Mouse (Mus musculus): ENCODE results near the gene Cdx2.

Cdx2 gene

DNA sequence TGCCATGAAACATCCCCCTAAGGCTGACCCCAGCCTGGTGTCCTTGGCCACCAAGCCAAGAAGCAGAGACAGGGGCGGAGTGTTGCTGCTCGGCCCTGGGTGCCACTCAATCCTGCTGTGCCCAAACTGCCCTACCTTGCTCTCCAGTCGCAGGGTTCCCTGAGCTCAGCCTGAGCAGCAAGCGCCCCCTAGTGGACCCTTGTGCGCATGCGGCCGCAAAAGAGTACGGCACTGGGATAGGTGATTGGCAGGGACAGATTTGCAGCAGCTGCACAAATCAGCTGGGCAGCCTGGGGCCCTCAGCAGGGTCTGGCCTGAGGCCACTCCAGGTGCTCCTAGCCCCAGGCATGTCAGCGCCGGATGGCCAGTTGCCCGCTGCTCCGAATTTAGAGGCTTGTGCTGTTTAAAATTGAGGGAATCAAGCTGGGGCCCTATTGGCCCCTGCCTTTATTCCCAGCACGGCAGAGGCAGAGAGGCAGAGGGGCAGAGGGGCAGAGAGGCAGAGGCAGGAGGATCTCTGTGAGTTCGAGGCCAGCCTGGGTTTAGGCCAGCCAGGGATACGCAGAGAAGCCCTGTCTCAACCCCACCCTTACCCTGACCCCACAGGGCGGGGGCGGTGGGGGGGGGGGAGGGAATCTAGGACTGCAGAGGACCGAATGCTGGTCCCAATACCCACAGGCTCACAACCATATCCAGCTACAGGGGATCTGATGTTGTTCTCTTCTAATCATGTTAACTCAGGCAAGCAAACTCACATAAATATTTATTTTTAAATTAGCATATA lies 13.8 kb downstream of the Cdx2 start:
- DNase-seq (ENCODE audit: inconsistent ontology term): peak; percentile 71

DNA sequence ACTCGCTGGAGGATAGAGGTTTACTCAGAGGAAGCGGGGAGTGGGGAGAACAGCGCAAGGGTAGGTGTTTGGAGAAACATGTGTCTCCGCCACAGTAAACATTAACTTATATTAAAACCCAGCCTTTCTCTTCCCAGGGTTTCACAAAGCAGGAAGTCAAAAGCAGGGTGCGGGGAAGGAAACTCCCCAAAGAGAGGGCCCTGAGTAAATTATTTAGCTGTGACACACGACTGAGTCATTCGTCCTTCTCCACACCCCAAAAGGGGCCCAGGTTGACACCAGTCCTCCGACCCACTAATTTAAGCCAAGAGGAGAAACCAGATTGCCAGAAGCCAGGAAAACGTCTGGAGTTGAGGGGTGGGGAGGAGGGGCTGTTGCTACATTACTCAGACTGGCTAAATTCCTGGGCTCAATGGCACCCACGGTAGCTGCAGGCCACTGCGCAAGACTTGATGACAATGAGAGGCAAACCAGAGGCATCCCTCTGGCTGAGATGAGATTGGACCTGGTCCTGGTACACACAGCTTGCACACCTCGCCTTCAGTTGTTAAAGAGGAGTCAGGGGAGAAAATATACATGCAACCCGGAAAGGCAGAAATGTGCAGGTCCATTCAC lies 14.5 kb downstream of the Cdx2 start:
- DNase-seq (ENCODE audit: inconsistent ontology term): no peak

DNA sequence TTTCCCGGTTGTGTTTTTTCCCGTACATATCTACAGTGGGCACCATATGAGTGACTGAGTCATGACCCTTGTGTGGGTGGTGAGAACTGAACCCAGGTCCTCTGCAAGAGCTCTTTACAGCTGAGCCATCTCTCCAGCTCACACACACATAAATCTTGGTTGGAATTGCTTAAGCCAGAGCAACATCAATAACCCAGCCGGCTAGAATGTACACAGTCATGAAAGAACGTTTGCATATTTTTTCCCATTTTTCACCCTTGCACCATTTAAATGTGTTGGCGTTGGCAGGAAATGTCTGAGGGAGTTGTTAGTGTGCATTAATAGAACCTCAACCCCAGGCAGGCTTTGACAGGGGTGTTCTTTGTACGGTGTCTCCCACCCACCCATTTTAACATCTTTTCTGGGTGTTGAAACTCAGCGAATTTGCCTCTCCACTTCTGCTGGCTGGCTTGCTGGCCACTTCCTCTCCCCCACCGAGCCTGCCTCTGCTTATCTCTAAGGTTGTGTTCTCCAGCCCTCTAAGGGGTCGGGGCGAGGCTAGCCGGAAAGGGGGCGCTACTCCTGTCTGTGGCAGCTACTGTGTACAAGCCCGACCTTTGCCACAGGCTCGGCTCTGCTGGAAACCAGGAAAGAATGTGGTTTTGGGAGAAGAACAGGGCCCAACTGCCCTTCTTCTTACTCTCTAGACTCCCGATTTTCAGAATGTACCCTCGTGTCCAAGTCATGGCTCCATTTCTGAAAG lies 15.1 kb downstream of the Cdx2 start:
- DNase-seq (ENCODE audit: inconsistent ontology term): no peak

DNA sequence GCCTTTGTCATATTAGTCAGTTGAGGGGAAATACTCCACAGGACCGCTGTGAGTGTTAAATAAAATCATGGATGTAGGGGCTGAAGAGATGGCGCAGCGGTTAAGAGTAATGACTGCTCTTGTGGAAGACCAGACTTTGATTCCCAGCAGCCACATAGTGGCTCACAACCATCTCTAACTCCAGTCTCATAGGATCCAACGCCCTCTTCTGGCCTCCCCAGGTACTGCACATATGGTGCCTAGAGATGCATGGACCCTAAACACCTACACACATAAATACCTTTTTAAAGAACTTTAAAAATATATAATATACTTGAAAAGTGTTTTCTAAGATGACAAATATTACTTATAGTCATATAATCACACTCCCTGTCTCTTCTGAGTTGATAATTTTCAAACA lies 22.7 kb downstream of the Cdx2 start:
- no peak for DNase-seq (ENCODE audit: inconsistent ontology term)

GRCm38 (mm10) chr5:147277547-147277925 lies 29.5 kb downstream of the Cdx2 start:
- DNase-seq (ENCODE audit: inconsistent ontology term): no peak

DNA sequence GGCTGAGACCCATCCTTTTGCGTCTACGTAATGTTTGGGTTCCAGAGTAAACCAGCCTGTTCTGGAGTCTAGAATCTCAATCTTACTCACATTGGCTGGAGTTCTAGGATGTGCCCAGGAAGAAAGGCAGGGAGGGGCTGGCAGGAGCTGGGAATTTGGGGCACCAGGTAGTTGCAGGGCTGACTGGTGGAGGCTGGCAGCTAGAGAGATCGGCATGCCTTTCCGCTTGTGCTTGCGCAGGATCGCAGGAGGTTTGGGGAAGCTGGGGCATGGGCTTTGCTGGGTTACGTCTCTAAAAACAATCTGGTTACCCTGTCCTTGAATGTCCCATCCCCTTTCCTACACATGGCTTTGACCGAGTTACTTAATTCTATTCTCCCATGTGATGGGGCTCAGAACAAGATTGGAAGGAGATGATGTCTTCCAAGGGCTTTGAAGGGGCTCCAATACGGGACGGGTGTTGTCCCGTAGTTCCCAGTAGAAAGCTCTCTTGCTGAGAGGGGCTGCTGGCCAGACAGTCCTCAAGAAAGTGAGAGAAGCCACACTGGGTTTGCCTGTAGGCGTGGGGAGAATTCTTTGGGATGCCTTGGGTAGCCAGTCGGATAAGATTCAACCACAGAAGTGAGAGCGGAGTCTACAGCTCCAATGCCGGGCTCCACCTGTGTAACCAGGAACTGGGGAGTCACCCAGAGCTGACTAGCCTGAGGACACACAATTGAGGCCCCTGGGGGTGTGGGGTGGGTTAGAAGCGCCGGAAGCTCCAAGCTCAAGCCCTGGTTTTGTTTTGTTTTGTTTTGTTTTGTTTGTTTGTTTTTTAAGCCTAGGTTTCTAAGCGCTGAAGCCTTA lies 30.1 kb downstream of the Cdx2 start:
- no peak for DNase-seq (ENCODE audit: inconsistent ontology term)

GRCm38 (mm10) chr5:147275761-147276160 lies 31.3 kb downstream of the Cdx2 start:
- no peak for DNase-seq (ENCODE audit: inconsistent ontology term)

DNA sequence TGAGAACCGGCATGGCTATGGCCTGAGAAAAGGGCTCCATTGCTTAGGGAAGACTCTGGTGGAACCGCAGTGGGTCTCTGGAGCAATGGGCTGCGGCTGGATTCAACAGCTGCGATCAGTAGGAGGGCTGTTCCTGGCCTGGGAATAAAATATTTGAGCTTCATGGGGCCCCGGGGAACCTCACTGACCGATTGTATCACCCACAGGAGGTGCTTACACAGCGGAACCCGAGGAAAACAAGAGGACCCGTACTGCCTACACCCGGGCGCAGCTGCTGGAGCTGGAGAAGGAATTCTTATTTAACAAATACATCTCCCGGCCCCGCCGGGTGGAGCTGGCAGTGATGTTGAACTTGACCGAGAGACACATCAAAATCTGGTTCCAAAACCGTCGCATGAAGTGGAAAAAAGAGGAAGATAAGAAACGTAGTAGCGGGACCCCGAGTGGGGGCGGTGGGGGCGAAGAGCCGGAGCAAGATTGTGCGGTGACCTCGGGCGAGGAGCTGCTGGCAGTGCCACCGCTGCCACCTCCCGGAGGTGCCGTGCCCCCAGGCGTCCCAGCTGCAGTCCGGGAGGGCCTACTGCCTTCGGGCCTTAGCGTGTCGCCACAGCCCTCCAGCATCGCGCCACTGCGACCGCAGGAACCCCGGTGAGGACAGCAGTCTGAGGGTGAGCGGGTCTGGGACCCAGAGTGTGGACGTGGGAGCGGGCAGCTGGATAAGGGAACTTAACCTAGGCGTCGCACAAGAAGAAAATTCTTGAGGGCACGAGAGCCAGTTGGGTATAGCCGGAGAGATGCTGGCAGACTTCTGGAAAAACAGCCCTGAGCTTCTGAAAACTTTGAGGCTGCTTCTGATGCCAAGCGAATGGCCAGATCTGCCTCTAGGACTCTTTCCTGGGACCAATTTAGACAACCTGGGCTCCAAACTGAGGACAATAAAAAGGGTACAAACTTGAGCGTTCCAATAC lies 32.6 kb downstream of the Cdx2 start:
- DNase-seq (ENCODE audit: inconsistent ontology term): no peak

DNA sequence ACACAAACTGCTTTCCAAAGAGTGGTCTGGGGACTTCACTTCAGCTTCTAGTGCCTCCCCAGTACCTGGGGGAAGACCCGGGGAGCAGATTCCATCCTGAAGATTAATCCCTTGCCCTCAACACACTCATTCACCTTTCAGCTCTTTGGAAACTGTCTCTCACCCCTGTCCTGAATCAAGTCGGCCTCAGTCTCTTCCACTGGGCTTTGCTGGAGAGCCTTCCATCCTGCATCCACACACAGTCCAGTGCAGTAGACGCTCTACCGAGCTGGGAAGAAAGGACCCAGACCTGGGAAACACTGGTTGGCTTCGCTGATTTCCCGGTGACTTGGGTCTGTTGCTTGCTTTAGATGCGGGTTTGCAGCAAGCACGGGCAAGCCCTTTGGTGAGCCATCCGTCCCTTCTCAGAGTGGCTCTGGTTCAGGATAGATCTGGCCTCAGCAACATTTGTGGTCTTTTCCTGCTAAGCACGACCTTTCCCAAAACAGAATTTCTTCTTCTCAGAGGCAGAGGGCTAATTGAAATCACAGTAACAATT lies 34.2 kb downstream of the Cdx2 start:
- DNase-seq (ENCODE audit: inconsistent ontology term): no peak

DNA sequence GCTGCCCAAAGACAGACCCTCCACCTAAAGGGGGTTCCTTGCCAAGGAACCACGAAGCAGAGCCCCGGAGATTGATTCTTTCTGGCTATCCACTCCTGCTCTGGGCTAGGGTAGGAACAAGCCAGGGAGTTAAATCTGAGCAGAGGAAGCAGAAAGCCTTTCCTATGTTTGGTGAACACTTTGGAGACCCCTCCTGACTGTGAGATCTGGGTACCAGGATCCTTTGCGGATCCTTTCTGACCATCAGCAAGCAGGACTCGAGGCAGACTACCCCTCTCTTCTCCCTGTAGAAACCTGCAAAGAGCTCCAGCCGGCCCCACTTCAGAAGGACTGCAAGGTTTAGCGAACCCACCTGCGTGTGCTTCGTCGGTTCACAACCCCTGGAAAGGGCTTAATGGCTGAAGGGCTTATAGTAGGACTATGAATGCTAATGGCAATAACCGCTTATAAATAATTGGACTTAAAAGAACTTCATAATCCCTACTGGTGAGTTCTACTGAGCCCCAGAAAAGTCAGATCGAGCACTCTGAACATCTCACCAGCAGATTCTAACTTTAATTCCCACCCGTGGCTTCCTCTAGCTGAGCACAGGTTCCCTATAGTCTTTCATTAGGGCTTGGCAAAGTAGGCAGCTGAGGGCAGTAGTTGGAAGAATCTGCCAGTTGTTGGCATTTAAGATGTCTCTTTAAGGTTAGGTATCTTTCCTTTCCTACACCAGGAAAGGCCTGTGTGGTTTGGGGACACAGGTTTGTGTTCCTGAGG lies 34.8 kb downstream of the Cdx2 start:
- no peak for DNase-seq (ENCODE audit: inconsistent ontology term)

- no peak for DNase-seq (ENCODE audit: inconsistent ontology term)
Measured at GRCm38 (mm10) chr5:147270673-147271655, 36.1 kb downstream of the Cdx2 start.

- DNase-seq (ENCODE audit: inconsistent ontology term): no peak
Measured at GRCm38 (mm10) chr5:147269926-147270672, 37.0 kb downstream of the Cdx2 start, which contains the start of gene Pdx1. Gene Pdx1, plus strand, starts transcription at chr5:147269959.

- DNase-seq (ENCODE audit: inconsistent ontology term): no peak
Measured at GRCm38 (mm10) chr5:147269371-147269770, 37.7 kb downstream of the Cdx2 start.

DNA sequence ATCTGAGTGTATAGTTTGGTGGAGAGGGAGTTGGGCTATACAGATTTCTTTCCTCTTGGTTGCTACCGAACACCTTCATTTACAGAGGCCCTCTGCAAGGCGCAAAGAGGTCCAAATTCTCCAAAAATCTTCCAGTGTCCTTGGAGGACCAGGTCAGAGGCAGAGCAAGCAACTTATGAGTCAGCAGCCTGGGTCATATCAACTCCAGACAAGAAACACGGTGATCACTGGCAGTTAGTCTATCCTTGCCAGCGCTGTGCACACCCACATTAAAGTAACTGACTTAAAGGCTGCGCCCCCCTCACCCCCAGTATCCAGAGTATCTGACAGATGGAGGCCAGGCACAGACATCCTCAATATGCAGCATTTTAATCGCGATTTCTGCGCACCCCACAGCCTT lies 38.3 kb downstream of the Cdx2 start:
- DNase-seq (ENCODE audit: inconsistent ontology term): no peak

- DNase-seq (ENCODE audit: inconsistent ontology term): no peak
Measured at GRCm38 (mm10) chr5:147267434-147267833, 39.6 kb downstream of the Cdx2 start.

DNA sequence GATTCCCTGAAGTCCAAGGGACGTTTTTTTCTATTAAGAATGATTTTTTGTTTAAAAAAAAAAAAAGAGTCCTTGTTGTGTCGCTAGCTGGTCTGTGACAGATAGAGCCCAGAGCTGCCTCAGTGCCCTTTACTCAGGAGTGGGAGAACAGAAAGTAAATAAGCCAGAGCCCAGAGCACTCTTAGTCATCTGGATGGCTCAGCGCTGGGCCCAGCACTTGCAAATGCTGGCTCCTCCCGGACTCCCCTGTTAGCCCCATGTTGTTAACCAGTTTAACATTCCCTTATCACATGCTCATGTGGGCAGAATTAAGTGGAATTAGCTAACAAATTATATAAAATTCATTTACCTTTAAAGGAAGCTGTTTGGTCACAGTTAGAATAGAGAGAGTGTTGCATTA lies 43.1 kb downstream of the Cdx2 start:
- DNase-seq (ENCODE audit: inconsistent ontology term): no peak

GRCm38 (mm10) chr5:147261899-147262541 lies 45.0 kb downstream of the Cdx2 start:
- no peak for DNase-seq (ENCODE audit: inconsistent ontology term)
